Mouse (Mus musculus) liver, embryonic 16.5 days (tissue): Measurements from ENCODE around the gene Pold3. TPM values are rescaled to one million over a fixed set of nuclear protein-coding genes. Genes with fewer than 3 reads are reported as not detected.
A peak's percentile ranks its signal among the peaks of the same experiment; 100 is the strongest.

Experiments used
- ATAC-seq: fragments of 200-750 bp; cut with Nextera tagmentation; 2 replicates; pipeline ENCODE4 v1.8.0; 2017; ENCODE audit warnings: low read depth, mild to moderate bottlenecking, moderate number of reproducible peaks, moderate library complexity
- H3K27ac ChIP-seq: fragments of 300-500 bp; sonication (generic); 2 replicates; pipeline ENCODE4 v1.5.1; 2014; ENCODE audit warnings: mild to moderate bottlenecking, low read length
- H3K27me3 ChIP-seq: fragments of 300-500 bp; sonication (generic); 2 replicates; pipeline ENCODE4 v1.6.1; 2014; ENCODE audit warnings: low read depth, low read length, mixed read lengths; ENCODE audit not compliant: control insufficient read depth, insufficient read depth
- H3K36me3 ChIP-seq: fragments of 300-500 bp; sonication (generic); 2 replicates; pipeline ENCODE4 v1.6.1; 2014; ENCODE audit warnings: mild to moderate bottlenecking; ENCODE audit not compliant: control insufficient read depth, insufficient read depth
- H3K4me1 ChIP-seq: fragments of 300-500 bp; sonication (generic); 2 replicates; pipeline ENCODE4 v1.6.1; 2014; ENCODE audit warnings: low read depth, low read length, mixed read lengths; ENCODE audit not compliant: control insufficient read depth
- H3K4me2 ChIP-seq: fragments of 300-500 bp; sonication (generic); 2 replicates; pipeline ENCODE4 v1.6.1; 2014; ENCODE audit warnings: low read depth, low read length, mixed read lengths
- H3K4me3 ChIP-seq: fragments of 300-500 bp; sonication (generic); 2 replicates; pipeline ENCODE4 v1.5.1; 2014; ENCODE audit warnings: low read depth, mild to moderate bottlenecking, low read length
- H3K9ac ChIP-seq: fragments of 300-500 bp; sonication (generic); 2 replicates; pipeline ENCODE4 v1.6.1; 2014; ENCODE audit warnings: low read depth, low read length
- H3K9me3 ChIP-seq: fragments of 300-500 bp; sonication (generic); replicated peaks from 2 replicates; pipeline ENCODE4 v1.6.1; 2016; ENCODE audit warnings: low read length; ENCODE audit not compliant: control insufficient read depth
- WGBS: fragments of 180-500 bp; shearing (Covaris S2); extraction: QIAGEN DNeasy Blood & Tissue Kit; methylation state at CpG from one replicate; pipeline ENCODE4 v1.1.7; 2014; ENCODE audit not compliant: insufficient replicate concordance; 5-methylcytosine and 5-hydroxymethylcytosine counted together
- polyA plus RNA-seq: library from polyadenylated mRNA; unstranded; fragments of >200 nt; fragmentation: Nextera tagmentation; extraction: Ambion mirVana; gene quantifications from 2 replicates; pipeline ENCODE4 v1.2.1, GENCODE M21; 2015

The Pold3 gene
- polyA plus RNA-seq, 1 experiment from 2014 or later: 36.5 TPM

DNA sequence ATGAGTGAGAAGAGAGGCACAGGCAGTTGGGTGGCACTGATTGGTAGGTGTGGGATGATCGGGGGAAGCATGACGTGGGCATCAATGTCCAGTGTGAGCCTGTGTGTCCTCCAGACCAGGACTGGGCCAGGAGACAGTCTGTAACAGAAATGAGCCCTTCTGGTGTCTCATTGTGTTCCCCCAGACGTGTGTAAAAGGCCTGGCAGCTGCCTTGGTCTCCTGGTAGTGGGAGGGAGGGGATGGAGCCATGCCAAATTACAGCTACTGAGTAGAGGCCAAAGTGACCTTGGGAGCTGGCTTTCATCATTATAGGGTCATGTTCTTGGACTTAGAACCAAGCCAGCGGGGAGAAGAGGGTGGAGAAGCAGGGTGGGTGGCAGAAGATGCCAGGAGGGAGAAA, 69.5 kb downstream of the Pold3 start:
- H3K36me3 ChIP-seq: no peaks in the 10 kb centered on the region
- H3K9ac ChIP-seq: no peak overlapping the region
- H3K27me3 ChIP-seq: no peaks in the 10 kb centered on the region
- H3K4me1 ChIP-seq: no peaks in the 10 kb centered on the region
- 46% methylated on average over 4 of the region's 4 CpGs for WGBS
- ATAC-seq: no peak
- H3K4me3 ChIP-seq: no peak overlapping the region
- no peaks in the 10 kb centered on the region for H3K9me3 ChIP-seq
- H3K27ac ChIP-seq: no peak overlapping the region
- no peak overlapping the region for H3K4me2 ChIP-seq

DNA sequence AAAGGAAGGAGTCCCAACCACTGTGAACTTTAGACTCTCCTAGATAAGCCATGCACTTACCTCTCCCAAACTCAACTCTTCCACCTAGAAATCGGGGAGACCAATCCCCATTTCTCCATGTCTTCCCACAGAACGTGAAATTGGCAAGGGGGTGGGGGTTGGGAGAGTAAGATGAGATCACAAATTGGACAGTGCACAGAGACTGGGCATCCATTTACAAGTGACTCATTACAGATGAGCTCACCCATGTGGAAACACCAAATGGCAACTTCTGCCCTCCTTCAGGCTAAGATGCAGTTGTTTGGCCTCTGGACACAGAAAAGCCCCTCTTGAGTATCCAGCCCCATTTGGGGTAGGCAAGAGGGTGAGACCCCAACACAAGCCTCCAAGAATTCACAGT, 74.9 kb downstream of the Pold3 start:
- Histone ChIP-seq H3K4me1 (no peaks in the 10 kb centered on the region), H3K9me3 (no peaks in the 10 kb centered on the region), H3K27ac (no peak overlapping the region), H3K27me3 (no peaks in the 10 kb centered on the region; the same call in none of the 2 replicates), H3K36me3 (no peaks in the 10 kb centered on the region), H3K9ac (no peak overlapping the region), H3K4me2 (no peak overlapping the region), H3K4me3 (no peak overlapping the region)
- 47% methylated on average over 2 of the region's 2 CpGs for WGBS
- no peak for ATAC-seq

DNA sequence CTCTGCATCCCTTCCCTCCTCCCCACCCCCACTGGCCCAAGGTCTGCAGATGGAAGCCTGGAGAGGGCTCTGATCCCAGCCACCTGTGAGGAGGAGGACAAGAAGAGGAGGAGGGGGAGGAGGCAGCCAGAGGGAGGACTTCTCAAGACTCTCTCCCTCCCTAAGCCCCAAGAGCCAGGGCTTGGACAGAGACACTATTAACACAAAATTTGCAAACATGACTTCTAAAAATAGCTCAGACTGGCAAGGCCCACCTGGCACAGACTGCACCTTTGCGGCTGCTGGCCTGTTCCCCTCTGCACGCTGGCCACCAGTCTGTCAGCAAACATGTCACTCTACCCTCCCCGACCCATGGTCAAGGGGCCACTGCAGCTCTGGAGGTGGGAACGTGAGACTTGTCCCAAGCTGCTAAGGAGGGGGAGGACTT, 77.7 kb downstream of the Pold3 start:
- Histone ChIP-seq H3K9me3 (no peaks in the 10 kb centered on the region), H3K4me1 (no peaks in the 10 kb centered on the region), H3K27me3 (no peaks in the 10 kb centered on the region; the same call in none of the 2 replicates), H3K27ac (no peak overlapping the region), H3K4me2 (no peak overlapping the region), H3K36me3 (no peaks in the 10 kb centered on the region), H3K4me3 (no peak overlapping the region), H3K9ac (no peak overlapping the region)
- WGBS: 37% methylated on average over 4 of the region's 4 CpGs
- no peak for ATAC-seq

DNA sequence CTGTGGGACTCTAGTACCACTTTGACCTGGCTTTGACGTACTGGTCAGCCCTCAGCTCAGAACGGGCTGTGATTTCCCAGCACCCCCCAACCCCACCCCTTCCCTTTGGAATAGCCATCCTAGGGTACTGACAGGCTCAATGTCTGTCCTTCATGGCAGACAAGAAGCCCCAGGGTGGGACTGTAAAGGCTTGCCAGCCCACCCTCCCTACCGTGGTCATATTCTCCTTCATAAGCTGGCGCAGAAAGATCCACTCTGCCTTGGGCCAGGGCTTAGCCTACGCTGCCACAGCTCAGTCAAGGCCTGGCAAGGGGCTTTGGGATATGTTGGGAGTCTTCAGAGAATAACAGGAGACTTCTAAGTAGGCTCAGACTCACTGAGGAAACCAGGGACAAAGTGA, 78.3 kb downstream of the Pold3 start:
- H3K9me3 ChIP-seq: no peaks in the 10 kb centered on the region
- no peak overlapping the region for H3K9ac ChIP-seq
- H3K36me3 ChIP-seq: no peaks in the 10 kb centered on the region
- 74% methylated on average over 5 of the region's 5 CpGs for whole genome bisulfite sequencing
- no peaks in the 10 kb centered on the region for H3K4me1 ChIP-seq
- H3K27me3 ChIP-seq: no peaks in the 10 kb centered on the region; the same call in none of the 2 replicates
- H3K4me2 ChIP-seq: no peak overlapping the region
- no peak overlapping the region for H3K27ac ChIP-seq
- no peak for ATAC-seq
- no peak overlapping the region for H3K4me3 ChIP-seq

DNA sequence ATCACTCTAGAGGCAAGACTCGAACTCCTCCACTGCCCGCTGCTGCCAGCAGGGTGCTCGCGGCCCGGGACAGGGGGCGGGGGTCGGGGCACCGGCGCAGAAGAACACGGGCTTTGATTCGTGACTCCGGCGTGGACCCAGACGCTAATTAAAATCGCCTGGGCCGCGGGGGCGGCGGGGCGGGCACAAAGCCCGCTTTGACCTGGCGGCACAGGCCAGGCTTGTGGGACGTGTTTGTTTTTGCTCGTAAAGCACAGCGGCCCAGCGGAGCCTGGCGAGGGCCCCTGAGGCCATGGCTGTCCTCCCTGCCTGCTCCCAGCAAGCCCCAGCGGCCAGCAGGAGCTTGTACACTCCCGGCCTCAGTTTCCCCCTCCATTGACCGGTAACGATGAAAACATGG, 79.2 kb downstream of the Pold3 start:
- no peak for ATAC-seq
- no peaks in the 10 kb centered on the region for H3K36me3 ChIP-seq

DNA sequence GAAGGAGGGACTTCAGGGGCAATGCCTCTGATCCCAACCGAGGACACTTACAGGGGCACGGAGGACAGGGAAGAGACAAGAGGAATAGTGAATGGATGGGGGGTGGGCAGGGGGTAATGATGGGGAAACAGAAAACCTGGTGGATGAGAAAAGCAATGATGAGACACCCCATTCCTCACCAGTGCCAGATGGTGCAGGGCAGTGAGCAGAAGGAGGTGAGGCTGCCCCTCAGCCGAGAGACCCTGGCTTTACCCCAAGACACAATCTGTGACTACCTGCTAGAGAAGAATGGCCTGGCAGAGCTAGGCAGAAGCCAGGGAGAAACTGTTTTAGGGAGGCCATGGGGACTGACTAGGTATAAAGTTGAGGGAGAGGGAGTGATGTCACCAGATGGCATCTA, 84.9 kb downstream of the Pold3 start:
- 63% methylated on average over 3 of the region's 3 CpGs for WGBS
- no peaks in the 10 kb centered on the region for H3K36me3 ChIP-seq
- no peaks in the 10 kb centered on the region for H3K27me3 ChIP-seq
- H3K27ac ChIP-seq: no peak overlapping the region
- no peak for ATAC-seq
- H3K9ac ChIP-seq: no peak overlapping the region
- H3K9me3 ChIP-seq: no peaks in the 10 kb centered on the region
- no peak overlapping the region for H3K4me2 ChIP-seq
- H3K4me3 ChIP-seq: no peak overlapping the region
- H3K4me1 ChIP-seq: no peaks in the 10 kb centered on the region

More for the DNA sequence above, 79.2 kb downstream of the Pold3 start:
- Histone ChIP-seq H3K27ac (no peak overlapping the region), H3K4me2 (peak overlapping the region; percentile 7; the same call in 1 of the 2 replicates), H3K9me3 (no peaks in the 10 kb centered on the region), H3K4me3 (no peak overlapping the region), H3K4me1 (no peaks in the 10 kb centered on the region), H3K9ac (peak overlapping the region; percentile 25; the same call in 1 of the 2 replicates), H3K27me3 (no peaks in the 10 kb centered on the region; the same call in none of the 2 replicates)
- WGBS: 20% methylated on average over 31 of the region's 31 CpGs

DNA sequence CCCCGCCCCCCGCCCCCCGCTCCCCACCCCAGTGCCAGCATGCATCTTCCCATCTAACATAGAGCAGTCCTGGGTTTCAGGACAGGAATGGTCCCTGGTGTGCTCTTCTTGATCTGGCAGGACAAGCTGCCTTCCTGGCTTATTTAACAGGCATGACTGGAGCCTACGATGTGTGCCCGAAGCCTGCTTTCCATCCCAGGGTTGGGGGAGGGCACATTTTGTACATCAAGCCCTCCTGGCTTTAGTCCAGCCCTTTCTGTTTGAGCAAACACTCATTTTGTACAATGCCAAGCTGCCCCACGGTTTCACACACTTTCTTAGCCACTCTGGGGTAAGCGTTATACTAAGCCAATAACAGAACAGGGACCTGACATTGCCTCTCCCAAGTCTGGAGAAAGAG, 85.3 kb downstream of the Pold3 start:
- no peak overlapping the region for H3K4me2 ChIP-seq

DNA sequence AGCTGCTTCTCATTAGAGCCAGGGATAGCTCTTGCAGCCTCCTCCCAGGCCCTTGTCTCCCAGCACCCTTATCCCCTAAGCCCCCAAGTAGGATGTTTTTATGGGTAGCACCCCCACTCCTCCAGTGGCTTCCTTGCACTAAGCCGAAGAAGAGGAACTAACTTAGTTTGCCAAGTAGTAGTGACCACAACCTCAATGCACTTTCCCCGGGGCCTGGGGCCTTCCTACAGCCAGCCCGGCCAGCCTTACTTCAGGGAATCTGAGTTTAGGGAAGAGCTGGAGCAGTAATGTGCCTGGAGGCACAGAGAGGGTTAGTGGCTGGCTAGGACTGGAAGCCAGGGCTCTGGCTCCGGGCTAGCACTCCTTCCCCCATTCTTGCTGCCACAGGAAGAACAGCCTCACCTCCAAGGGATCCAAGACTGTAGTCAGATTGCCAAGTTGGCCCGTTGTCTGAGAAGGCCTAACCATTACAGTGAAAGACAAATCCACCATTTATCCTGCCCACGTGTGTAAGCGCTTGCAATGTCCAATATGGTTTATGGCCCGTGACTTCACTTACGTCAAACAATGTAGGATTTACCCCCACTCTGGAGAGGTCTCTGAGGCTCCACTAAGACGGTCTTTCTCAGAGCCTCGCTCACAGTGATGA, 86.4 kb downstream of the Pold3 start:
- ATAC-seq: no peak
- Histone ChIP-seq H3K4me3 (no peak overlapping the region), H3K4me1 (no peaks in the 10 kb centered on the region), H3K4me2 (no peak overlapping the region), H3K36me3 (no peaks in the 10 kb centered on the region), H3K27ac (no peak overlapping the region), H3K9ac (no peak overlapping the region), H3K27me3 (no peaks in the 10 kb centered on the region), H3K9me3 (no peaks in the 10 kb centered on the region)
- 62% methylated on average over 11 of the region's 11 CpGs for WGBS

More for the DNA sequence above, 85.3 kb downstream of the Pold3 start:
- ATAC-seq: no peak
- Histone ChIP-seq H3K4me1 (no peaks in the 10 kb centered on the region), H3K36me3 (no peaks in the 10 kb centered on the region), H3K27ac (no peak overlapping the region), H3K4me3 (no peak overlapping the region), H3K9me3 (no peaks in the 10 kb centered on the region), H3K27me3 (no peaks in the 10 kb centered on the region), H3K9ac (no peak overlapping the region)
- 65% methylated on average over 7 of the region's 7 CpGs for WGBS

DNA sequence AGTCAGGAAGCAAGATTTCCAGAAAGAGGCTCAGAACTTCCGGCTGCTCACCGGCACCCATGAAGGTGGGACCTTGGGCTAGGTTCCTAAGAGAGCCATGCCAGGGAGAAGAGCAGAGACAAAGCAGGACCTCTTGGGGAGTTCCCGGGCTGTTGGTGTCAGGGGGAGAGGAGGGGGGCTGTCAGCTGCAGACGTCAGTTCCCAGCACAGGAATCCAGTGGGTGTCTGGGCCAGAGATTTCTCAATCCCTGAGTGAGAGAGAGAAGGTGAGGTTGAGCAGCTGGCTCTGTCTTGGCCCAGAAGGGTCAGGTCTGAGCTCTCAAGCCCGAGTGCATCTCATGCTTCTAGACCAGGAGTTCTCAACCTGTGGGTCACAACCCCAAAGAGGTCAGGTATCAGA, 87.7 kb downstream of the Pold3 start:
- ATAC-seq: no peak
- Histone ChIP-seq H3K27ac (no peak overlapping the region), H3K36me3 (no peaks in the 10 kb centered on the region), H3K4me1 (no peaks in the 10 kb centered on the region), H3K9ac (no peak overlapping the region), H3K4me3 (no peak overlapping the region), H3K27me3 (no peaks in the 10 kb centered on the region), H3K4me2 (no peak overlapping the region), H3K9me3 (no peaks in the 10 kb centered on the region)
- WGBS: 43% methylated on average over 5 of the region's 5 CpGs
